Mouse (Mus musculus) spleen, adult 2 months (tissue): ENCODE data around the gene Vax1.

Experiments
- CTCF ChIP-seq: fragments of 200-500 bp; IDR thresholded peaks from 2 replicates; pipeline ENCODE4 v1.5.1; 2011; ENCODE audit warnings: mild to moderate bottlenecking, inconsistent platforms; ENCODE audit not compliant: insufficient read depth, insufficient read length, insufficient replicate concordance; ENCODE audit errors: extremely low read depth
- POLR2A ChIP-seq: fragments of 200-500 bp; IDR thresholded peaks from 2 replicates; pipeline ENCODE4 v1.6.1; 2011; ENCODE audit warnings: low read depth, low read length, inconsistent platforms

DNA sequence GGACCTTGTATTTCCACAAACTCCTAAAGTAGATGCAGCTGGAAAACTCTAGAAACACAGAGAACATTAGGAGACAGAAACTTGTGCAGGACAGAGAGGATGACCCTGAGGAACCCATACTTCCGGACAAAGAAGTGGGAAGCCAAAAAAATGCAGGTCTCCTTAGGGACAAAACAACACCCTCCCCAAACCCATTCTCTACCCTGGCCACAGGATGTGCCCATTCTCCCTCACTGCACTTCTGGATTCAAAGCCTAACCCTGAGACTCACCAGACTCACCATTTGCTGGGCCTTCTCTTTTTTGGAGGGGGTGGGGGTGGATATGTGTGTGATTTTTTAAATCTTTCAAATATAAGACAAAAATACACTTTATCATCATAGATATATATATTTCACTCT lies 5.7 kb downstream of the Vax1 start:
- no peak for TF ChIP-seq POLR2A
- no peak for TF ChIP-seq CTCF
